Mouse (Mus musculus): ENCODE results near the gene Psme2. TPM values are rescaled to one million over a fixed set of nuclear protein-coding genes. Genes with fewer than 3 reads are reported as not detected.

The Psme2 gene
- 247 and 255 TPM in 2 replicates for polyA plus RNA-seq (2016; fragmentation: Nextera tagmentation; extraction: Ambion mirVana)

GRCm38 (mm10) chr14:55590748-55591330 is at the start of gene Psme2:
TSS of gene Psme2 (minus strand) at chr14:55591113.
- ATAC-seq (ENCODE audit: insufficient number of reproducible peaks, insufficient read depth, low FRiP score, low TSS enrichment), result peak; percentile 96
- peak within 1 kb of the TSS; percentile 88 for H3K4me2 ChIP-seq (replicated peaks)
- peak within 1 kb of the TSS; percentile 71 for H3K4me3 ChIP-seq
- WGBS, result 1% methylated on average over 22 of the region's 22 CpGs
- H3K4me1 ChIP-seq, result peaks cover 23% of the 10 kb centered on the region
- H3K9me3 ChIP-seq, result no peaks in the 10 kb centered on the region
- H3K9ac ChIP-seq, result peak within 1 kb of the TSS; percentile 77
- peak within 1 kb of the TSS; percentile 97 for H3K27ac ChIP-seq
- peaks cover 26% of the 10 kb centered on the region for H3K36me3 ChIP-seq
- H3K27me3 ChIP-seq, result no peaks in the 10 kb centered on the region

DNA sequence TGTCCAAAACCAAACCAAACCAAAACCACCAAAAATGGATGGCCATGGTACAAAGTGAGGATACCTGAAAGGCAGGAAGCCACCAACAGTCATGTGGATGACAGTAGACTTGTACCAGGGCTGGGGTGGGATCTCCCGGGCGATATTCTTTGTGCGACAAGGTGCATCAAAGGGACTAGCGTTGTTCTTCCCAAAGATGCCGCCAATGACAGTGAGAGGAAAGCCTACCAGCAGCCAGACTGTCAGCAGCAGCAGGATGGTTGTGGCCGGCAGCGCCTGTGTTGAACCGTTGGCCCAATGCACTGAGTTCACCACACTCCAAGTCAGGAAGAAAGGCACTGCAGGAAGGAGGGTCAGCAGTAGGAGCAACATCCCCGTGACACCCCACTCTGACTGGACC is 46.9 kb upstream of the Psme2 start, which contains the start of gene Gm49378:
Gene Gm49378, minus strand, starts transcription at position 101 of the 400 bp plus-strand sequence.
- no peaks in the 10 kb centered on the region for H3K9me3 ChIP-seq
- ATAC-seq (ENCODE audit: insufficient number of reproducible peaks, insufficient read depth, low FRiP score, low TSS enrichment), result no peak
- H3K9ac ChIP-seq, result no peak within 1 kb of the TSS
- 94% methylated on average over 9 of the region's 9 CpGs for WGBS
- no peak within 1 kb of the TSS for H3K4me2 ChIP-seq (replicated peaks)
- H3K4me1 ChIP-seq, result peaks cover 20% of the 10 kb centered on the region
- H3K27me3 ChIP-seq, result no peaks in the 10 kb centered on the region
- no peak within 1 kb of the TSS for H3K4me3 ChIP-seq
- H3K27ac ChIP-seq, result no peak within 1 kb of the TSS
- peaks cover 69% of the 10 kb centered on the region for H3K36me3 ChIP-seq

- ATAC-seq (ENCODE audit: insufficient number of reproducible peaks, insufficient read depth, low FRiP score, low TSS enrichment), result peak; percentile 71
- WGBS, result 2% methylated on average over 33 of the region's 33 CpGs
- Histone ChIP-seq H3K9ac (peak within 1 kb of the TSS; percentile 67), H3K4me1 (peaks cover 13% of the 10 kb centered on the region), H3K4me2 (replicated peaks) (peak within 1 kb of the TSS; percentile 94), H3K36me3 (peaks cover 81% of the 10 kb centered on the region), H3K4me3 (peak within 1 kb of the TSS; percentile 59), H3K9me3 (no peaks in the 10 kb centered on the region), H3K27me3 (no peaks in the 10 kb centered on the region), H3K27ac (peak within 1 kb of the TSS; percentile 41; the same call in 1 of the 2 replicates)
Measured at GRCm38 (mm10) chr14:55635523-55636007, 44.7 kb upstream of the Psme2 start, which contains the start of gene Ipo4. TSS of gene Ipo4 (minus strand) at chr14:55635957.

DNA sequence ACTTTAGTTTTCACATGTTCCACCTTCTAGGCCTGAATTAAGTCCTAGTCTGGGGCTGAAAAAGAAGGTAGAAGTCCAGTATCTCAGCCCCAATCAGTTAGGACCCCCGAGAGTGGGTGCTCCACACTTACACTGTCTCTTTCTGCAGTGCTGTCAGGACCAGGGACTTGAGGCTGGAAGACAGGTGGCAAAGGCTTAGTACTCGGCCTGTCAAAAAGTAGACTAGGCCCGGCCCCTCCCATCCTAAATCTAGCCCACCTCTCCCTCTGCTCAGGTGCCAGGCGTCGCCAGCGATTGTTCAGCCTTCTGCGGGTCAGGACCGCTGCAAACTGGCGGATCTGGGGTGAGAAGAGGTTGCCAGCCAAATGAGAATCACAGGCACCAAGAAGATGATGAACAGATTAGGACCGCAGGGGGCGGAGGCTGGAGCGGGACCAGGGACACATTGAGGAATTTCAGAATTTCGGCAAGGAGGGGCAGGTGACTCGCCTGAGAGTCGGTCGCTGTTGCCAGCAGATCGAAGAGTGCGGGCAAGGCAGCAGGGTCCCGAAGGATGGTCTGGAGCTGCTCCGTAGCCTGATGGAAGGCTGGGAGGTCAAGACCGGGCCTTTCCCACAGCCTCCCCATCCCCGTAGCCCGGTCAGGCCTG is 44.1 kb upstream of the Psme2 start:
- Histone ChIP-seq H3K4me1 (peaks cover 13% of the 10 kb centered on the region), H3K27ac (peak overlapping the region; percentile 41; the same call in 1 of the 2 replicates), H3K27me3 (no peaks in the 10 kb centered on the region), H3K9me3 (no peaks in the 10 kb centered on the region), H3K4me3 (peak overlapping the region; percentile 59), H3K9ac (peak overlapping the region; percentile 67), H3K4me2 (replicated peaks) (peak overlapping the region; percentile 94), H3K36me3 (peaks cover 81% of the 10 kb centered on the region)
- ATAC-seq (ENCODE audit: insufficient number of reproducible peaks, insufficient read depth, low FRiP score, low TSS enrichment), result peak; percentile 57; the same call in 1 of the 2 replicates
- WGBS, result 5% methylated on average over 23 of the region's 23 CpGs

GRCm38 (mm10) chr14:55629312-55629711 is 38.4 kb upstream of the Psme2 start:
- ATAC-seq (ENCODE audit: insufficient number of reproducible peaks, insufficient read depth, low FRiP score, low TSS enrichment), result no peak
- H3K9ac ChIP-seq, result no peak overlapping the region
- no peak overlapping the region for H3K27ac ChIP-seq
- H3K36me3 ChIP-seq, result peaks cover 97% of the 10 kb centered on the region
- H3K4me1 ChIP-seq, result peaks cover 1% of the 10 kb centered on the region
- no peaks in the 10 kb centered on the region for H3K27me3 ChIP-seq
- WGBS, result 50% methylated on average over 5 of the region's 5 CpGs
- H3K9me3 ChIP-seq, result no peaks in the 10 kb centered on the region
- no peak overlapping the region for H3K4me2 ChIP-seq (replicated peaks)
- no peak overlapping the region for H3K4me3 ChIP-seq

DNA sequence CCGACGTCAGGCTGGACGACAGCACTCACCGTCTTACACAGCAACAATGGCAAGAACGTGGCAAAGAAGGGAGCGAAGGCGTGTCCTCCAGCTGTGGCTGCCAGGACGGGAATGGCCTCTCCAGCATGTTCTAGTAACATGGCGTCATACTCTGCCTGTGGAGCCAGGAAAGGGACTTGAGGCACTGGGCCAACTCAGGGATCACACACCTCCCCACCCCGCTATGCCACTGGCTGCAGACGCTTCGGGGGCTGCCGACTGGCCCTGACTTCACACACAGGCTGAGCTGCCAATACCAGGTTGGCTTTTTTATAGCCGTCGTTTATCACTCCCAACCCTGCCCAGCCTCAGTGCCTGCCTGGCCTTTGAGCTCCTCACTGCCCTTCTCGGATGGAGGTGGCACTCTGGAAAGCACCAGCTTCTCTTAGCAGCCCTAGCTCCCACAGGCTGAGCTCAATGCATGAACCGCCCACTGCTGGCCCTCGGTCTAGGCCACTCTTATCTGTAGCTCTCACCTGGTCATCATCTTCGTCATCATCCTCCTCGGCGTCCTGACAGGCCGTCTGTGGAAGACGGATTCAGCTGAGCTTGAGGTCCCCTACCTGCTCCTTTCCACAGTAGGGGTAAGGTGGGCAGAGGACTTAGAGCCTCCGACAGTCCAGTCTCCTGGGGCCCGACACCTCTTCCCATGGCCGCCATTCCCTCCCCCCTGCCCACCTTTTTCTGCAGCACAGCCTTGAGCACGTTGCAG is 37.3 kb upstream of the Psme2 start:
- no peak for ATAC-seq (ENCODE audit: insufficient number of reproducible peaks, insufficient read depth, low FRiP score, low TSS enrichment)
- H3K4me2 ChIP-seq (replicated peaks), result no peak overlapping the region
- no peaks in the 10 kb centered on the region for H3K27me3 ChIP-seq
- 96% methylated on average over 27 of the region's 27 CpGs for WGBS
- no peak overlapping the region for H3K4me3 ChIP-seq
- peaks cover 91% of the 10 kb centered on the region for H3K36me3 ChIP-seq
- H3K27ac ChIP-seq, result no peak overlapping the region
- no peaks in the 10 kb centered on the region for H3K4me1 ChIP-seq
- H3K9me3 ChIP-seq, result no peaks in the 10 kb centered on the region
- no peak overlapping the region for H3K9ac ChIP-seq

GRCm38 (mm10) chr14:55618486-55619195 is 27.7 kb upstream of the Psme2 start:
- Histone ChIP-seq H3K4me3 (peak overlapping the region; percentile 18), H3K9me3 (no peaks in the 10 kb centered on the region), H3K4me2 (replicated peaks) (peak overlapping the region; percentile 35), H3K36me3 (no peaks in the 10 kb centered on the region), H3K27ac (no peak overlapping the region), H3K9ac (no peak overlapping the region), H3K4me1 (no peaks in the 10 kb centered on the region), H3K27me3 (no peaks in the 10 kb centered on the region)
- WGBS, result 41% methylated on average over 22 of the region's 22 CpGs
- ATAC-seq (ENCODE audit: insufficient number of reproducible peaks, insufficient read depth, low FRiP score, low TSS enrichment), result no peak

GRCm38 (mm10) chr14:55617822-55618221 is 26.9 kb upstream of the Psme2 start, which contains the start of gene Rec8:
TSS of gene Rec8 (plus strand) at chr14:55618037.
- Histone ChIP-seq H3K4me3 (peak within 1 kb of the TSS; percentile 18), H3K9me3 (no peaks in the 10 kb centered on the region), H3K27me3 (no peaks in the 10 kb centered on the region), H3K27ac (no peak within 1 kb of the TSS), H3K9ac (no peak within 1 kb of the TSS), H3K36me3 (no peaks in the 10 kb centered on the region), H3K4me2 (replicated peaks) (peak within 1 kb of the TSS; percentile 35), H3K4me1 (no peaks in the 10 kb centered on the region)
- ATAC-seq (ENCODE audit: insufficient number of reproducible peaks, insufficient read depth, low FRiP score, low TSS enrichment), result peak; percentile 43; the same call in 1 of the 2 replicates
- WGBS, result 18% methylated on average over 21 of the region's 21 CpGs

DNA sequence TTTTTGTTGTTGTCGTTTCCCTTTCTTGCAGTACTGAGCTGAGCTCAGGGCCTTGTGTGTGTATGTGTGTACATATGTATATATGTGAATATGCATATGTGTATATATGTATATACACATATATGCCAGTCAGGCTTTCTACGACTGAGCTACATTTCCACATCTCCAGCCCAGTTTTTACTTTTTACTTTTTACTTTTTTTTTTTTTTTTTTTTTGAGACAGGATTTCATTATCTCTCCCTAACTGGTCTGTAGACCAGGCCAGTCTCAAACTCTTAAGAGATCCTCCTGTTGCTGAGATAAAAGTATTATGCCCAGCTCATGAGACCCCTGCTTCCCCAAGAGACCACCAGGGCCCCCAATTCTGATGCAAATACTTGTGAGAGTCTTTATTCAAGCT is 25.9 kb upstream of the Psme2 start:
- Histone ChIP-seq H3K36me3 (no peaks in the 10 kb centered on the region), H3K27me3 (no peaks in the 10 kb centered on the region), H3K4me3 (no peak overlapping the region), H3K9me3 (no peaks in the 10 kb centered on the region), H3K4me1 (no peaks in the 10 kb centered on the region), H3K27ac (no peak overlapping the region), H3K4me2 (replicated peaks) (no peak overlapping the region), H3K9ac (no peak overlapping the region)
- no peak for ATAC-seq (ENCODE audit: insufficient number of reproducible peaks, insufficient read depth, low FRiP score, low TSS enrichment)
- 90% methylated on average over 2 of the region's 2 CpGs for WGBS

DNA sequence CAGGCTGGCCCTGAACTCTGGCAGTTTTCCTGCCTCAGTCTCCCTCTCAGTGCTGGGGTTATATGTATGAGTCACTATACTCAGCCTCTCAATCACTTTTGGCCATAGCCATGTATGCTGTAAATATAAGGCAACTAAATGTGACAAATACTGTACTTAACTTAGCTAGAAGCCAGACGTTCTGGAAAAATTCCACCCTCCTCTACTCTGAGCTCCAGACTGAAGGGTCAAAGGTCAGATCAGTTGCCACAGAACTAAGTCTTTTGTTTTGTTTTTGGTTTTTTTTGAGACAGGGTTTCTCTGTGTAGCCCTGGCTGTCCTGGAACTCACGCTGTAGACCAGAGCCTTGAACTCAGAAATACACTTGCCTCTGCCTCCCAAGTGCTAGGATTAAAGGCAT is 25.0 kb upstream of the Psme2 start:
- no peak for ATAC-seq (ENCODE audit: insufficient number of reproducible peaks, insufficient read depth, low FRiP score, low TSS enrichment)
- Histone ChIP-seq H3K4me3 (no peak overlapping the region), H3K9ac (no peak overlapping the region), H3K4me2 (replicated peaks) (no peak overlapping the region), H3K36me3 (no peaks in the 10 kb centered on the region), H3K4me1 (no peaks in the 10 kb centered on the region), H3K27ac (no peak overlapping the region), H3K9me3 (no peaks in the 10 kb centered on the region), H3K27me3 (no peaks in the 10 kb centered on the region)
- WGBS, result 24% methylated on average over 2 of the region's 2 CpGs

GRCm38 (mm10) chr14:55614565-55615178 is 23.8 kb upstream of the Psme2 start:
- ATAC-seq (ENCODE audit: insufficient number of reproducible peaks, insufficient read depth, low FRiP score, low TSS enrichment), result no peak
- no peaks in the 10 kb centered on the region for H3K36me3 ChIP-seq
- H3K9ac ChIP-seq, result no peak overlapping the region
- no peaks in the 10 kb centered on the region for H3K27me3 ChIP-seq
- H3K4me2 ChIP-seq (replicated peaks), result no peak overlapping the region
- 79% methylated on average over 7 of the region's 7 CpGs for WGBS
- no peak overlapping the region for H3K4me3 ChIP-seq
- H3K4me1 ChIP-seq, result no peaks in the 10 kb centered on the region
- H3K9me3 ChIP-seq, result no peaks in the 10 kb centered on the region
- no peak overlapping the region for H3K27ac ChIP-seq
